Mouse (Mus musculus): ENCODE results near the gene Gm13285. TPM values are rescaled to one million over a fixed set of nuclear protein-coding genes. Genes with fewer than 3 reads are reported as not detected.
"Not testable (repeated sequence)": the region's sequence is repeated elsewhere in the genome, so short reads cannot be mapped to it uniquely, and the experiment has no call there.

Gm13285 gene
- total RNA-seq, 2 experiments from 2014 or later = not detected

DNA sequence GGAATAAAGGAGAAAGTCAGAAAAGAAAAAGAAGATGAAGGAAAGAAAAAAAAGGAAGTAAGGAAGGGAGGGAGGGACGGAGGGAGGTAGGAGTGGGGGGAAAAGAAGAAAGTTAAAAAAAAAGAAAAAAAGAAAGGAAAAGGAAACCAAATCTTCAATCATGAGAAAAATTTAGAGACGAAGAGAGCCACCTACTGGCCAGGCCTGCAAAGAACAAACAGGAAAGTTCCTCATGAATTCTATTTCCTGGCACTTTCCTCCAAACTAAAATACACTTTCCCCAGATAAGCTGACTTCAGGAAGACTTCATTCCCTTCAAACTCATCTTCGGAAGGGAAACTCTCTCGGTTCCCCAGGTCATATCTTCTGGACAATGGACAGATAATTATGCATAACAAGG is 31.1 kb downstream of the Gm13285 start:
- TF ChIP-seq CTCF (IDR thresholded peaks at IDR 0.05) = peak; percentile 57
- intact Hi-C loops (cut with DNase I) = no loop called here
- H3K27ac ChIP-seq = no peak overlapping the region
- DNase-seq = no peak
- H3K4me3 ChIP-seq = no peak overlapping the region

DNA sequence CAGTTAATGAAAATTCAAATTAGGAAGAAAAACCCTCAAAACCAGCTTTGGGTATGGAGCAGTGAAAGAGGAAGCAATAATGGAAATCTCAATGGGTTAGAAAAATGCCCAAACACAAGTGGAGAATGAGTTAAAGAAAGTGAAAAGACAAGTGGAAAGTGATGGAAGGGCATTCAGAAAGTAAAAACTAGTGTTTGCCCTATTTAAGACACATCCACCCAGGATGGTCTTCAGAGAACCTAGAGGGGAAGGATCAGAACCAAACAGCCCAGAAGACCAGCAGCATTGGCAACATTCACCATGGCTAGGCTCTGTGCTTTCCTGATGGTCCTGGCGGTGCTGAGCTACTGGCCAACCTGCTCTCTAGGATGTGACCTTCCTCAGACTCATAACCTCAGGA is 35.8 kb downstream of the Gm13285 start, which contains the start of gene Ifna5:
TSS of gene Ifna5 (plus strand) at position 301 of the 400 bp plus-strand sequence.
- H3K4me3 ChIP-seq; H3K27ac ChIP-seq; intact Hi-C loops (cut with DNase I); DNase-seq: not testable (repeated sequence)

GRCm38 (mm10) chr4:88838828-88839227 is 39.4 kb downstream of the Gm13285 start:
- no peak for DNase-seq
- peak; percentile 57 for TF ChIP-seq CTCF (IDR thresholded peaks at IDR 0.05)
- H3K27ac ChIP-seq = no peak overlapping the region
- intact Hi-C loops (cut with DNase I) = no loop called here
- H3K4me3 ChIP-seq = no peak overlapping the region

DNA sequence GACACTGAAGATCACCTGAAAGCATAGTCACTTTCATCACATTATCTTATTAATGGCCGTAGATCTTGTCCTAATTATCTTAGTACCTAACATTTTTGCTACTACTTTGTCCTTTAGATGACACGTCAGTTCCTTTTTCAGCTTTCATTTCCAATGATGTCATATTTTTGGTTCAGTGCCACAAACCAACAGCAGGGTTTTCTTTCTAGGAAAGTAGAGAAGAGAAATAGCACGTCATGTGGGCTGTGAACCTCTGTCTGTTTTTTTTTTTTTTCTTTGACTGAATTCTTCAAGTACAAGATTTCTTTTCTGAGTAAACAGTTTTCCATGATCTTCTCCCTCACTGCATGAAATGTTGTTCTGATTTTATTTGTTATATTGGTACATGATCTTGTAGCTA is 40.6 kb downstream of the Gm13285 start:
- no peak for DNase-seq
- intact Hi-C loops (cut with DNase I) = no loop called here
- TF ChIP-seq CTCF (IDR thresholded peaks at IDR 0.05) = no peak
- Histone ChIP-seq H3K27ac (no peak overlapping the region), H3K4me3 (no peak overlapping the region)

- Histone ChIP-seq H3K27ac (no peak within 1 kb of the TSS), H3K4me3 (no peak within 1 kb of the TSS)
- TF ChIP-seq CTCF (IDR thresholded peaks at IDR 0.05) = no peak
- no peak for DNase-seq
- intact Hi-C loops (cut with DNase I) = no loop called here
These were observed 42.0 kb downstream of the Gm13285 start, which contains the start of gene Ifna4 for GRCm38 (mm10) chr4:88841438-88841911. Ifna4 (plus strand) TSS chr4:88841861.

DNA sequence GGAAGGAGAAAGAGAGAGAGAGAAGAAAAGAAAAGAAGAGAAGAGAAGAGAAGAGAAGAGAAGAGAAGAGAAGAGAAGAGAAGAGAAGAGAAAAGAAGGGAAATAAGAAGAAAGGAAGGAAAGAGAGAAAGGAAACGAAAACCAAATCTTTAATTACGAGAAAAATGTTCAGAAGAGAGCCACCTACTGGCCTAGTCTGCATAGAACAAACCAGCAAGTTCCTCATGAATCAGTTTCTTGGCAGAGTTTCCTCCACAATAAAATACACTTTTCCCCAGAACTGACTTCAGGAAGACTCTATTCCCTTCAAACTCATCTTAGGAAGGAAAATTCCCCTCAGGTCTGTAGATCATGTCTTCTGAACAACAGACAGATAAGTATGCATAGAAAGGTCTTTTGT is 45.9 kb downstream of the Gm13285 start:
- no peak for DNase-seq
- peak; percentile 11; the same call in 1 of the 2 replicates for TF ChIP-seq CTCF (IDR thresholded peaks at IDR 0.05)
- intact Hi-C loops (cut with DNase I) = no loop called here
- Histone ChIP-seq H3K27ac (no peak overlapping the region), H3K4me3 (no peak overlapping the region)

GRCm38 (mm10) chr4:88849698-88850097 is 50.2 kb downstream of the Gm13285 start, which contains the start of gene Ifna1:
Ifna1 (plus strand) TSS chr4:88850087.
- TF ChIP-seq CTCF (IDR thresholded peaks at IDR 0.05) = no peak
- no peak within 1 kb of the TSS for H3K4me3 ChIP-seq
- intact Hi-C loops (cut with DNase I) = no loop called here
- no peak within 1 kb of the TSS for H3K27ac ChIP-seq
- DNase-seq = no peak

Other genes starting within 250 kb of the Gm13285 start
- gene Ifna15, start 241.4 kb upstream of the Gm13285 start, total RNA-seq (2021) = not detected
- not detected for gene Ifna14, start 227.9 kb upstream of the Gm13285 start, total RNA-seq (2021)
- gene Ifna9, start 207.3 kb upstream of the Gm13285 start, total RNA-seq (2021) = not detected
- gene Ifna12, start 196.3 kb upstream of the Gm13285 start, total RNA-seq (2021) = not detected
- gene C87499, start 165.3 kb upstream of the Gm13285 start, total RNA-seq (2021) = not detected
- gene Ifna13, start 155.2 kb upstream of the Gm13285 start, total RNA-seq (2021) = not detected
- not detected for gene Ifna16, start 122.7 kb upstream of the Gm13285 start, total RNA-seq (2021)
- gene Ifna2, start 115.8 kb upstream of the Gm13285 start, total RNA-seq (2021) = not detected
- gene Ifnab, start 108.3 kb upstream of the Gm13285 start, total RNA-seq (2021) = not detected
- gene Gm26566, start 77.9 kb upstream of the Gm13285 start, total RNA-seq (2021) = under 1 TPM; 0.22 to 0.48 TPM
- 10 to 100 TPM; 51.6 to 58.9 TPM for gene Klhl9, start 77.2 kb upstream of the Gm13285 start, total RNA-seq (2021)
- not detected for gene Gm13271, start 44.8 kb upstream of the Gm13285 start, total RNA-seq (2021)
- not detected for gene Gm13283, start 39.5 kb upstream of the Gm13285 start, total RNA-seq (2021)
- not detected for gene Gm13290, start 25.8 kb upstream of the Gm13285 start, total RNA-seq (2021)
- gene Gm13289, start 22.7 kb upstream of the Gm13285 start, total RNA-seq (2021) = not detected
- not detected for gene Gm13272, start 19.8 kb upstream of the Gm13285 start, total RNA-seq (2021)
- not detected for gene Ifnz, start 17.5 kb upstream of the Gm13285 start, total RNA-seq (2021)
- not detected for gene Gm13276, start 14.0 kb upstream of the Gm13285 start, total RNA-seq (2021)
- not detected for gene Gm13277, start 11.0 kb upstream of the Gm13285 start, total RNA-seq (2021)
- not detected for gene Gm13278, start 8.1 kb upstream of the Gm13285 start, total RNA-seq (2021)
- not detected for gene Gm13275, start 5.2 kb upstream of the Gm13285 start, total RNA-seq (2021)
- gene Gm13279, start 2.3 kb upstream of the Gm13285 start, total RNA-seq (2021) = not detected
- gene Gm13287, start 3.6 kb downstream of the Gm13285 start, total RNA-seq (2021) = not detected
- gene Gm13288, start 5.9 kb downstream of the Gm13285 start, total RNA-seq (2021) = not detected
- not detected for gene Ifna7, start 16.6 kb downstream of the Gm13285 start, total RNA-seq (2021)
- not detected for gene Ifna11, start 20.3 kb downstream of the Gm13285 start, total RNA-seq (2021)
- gene Ifna6, start 27.8 kb downstream of the Gm13285 start, total RNA-seq (2021) = not detected
- not detected for gene Ifna5, start 35.9 kb downstream of the Gm13285 start, total RNA-seq (2021)
- not detected for gene Ifna4, start 42.2 kb downstream of the Gm13285 start, total RNA-seq (2021)
- not detected for gene Ifna1, start 50.4 kb downstream of the Gm13285 start, total RNA-seq (2021)
- gene Ifne, start 80.5 kb downstream of the Gm13285 start, total RNA-seq (2021) = not detected